Mouse (Mus musculus): ENCODE results near the gene Ston2.
"Not testable (repeated sequence)": the region's sequence is repeated elsewhere in the genome, so short reads cannot be mapped to it uniquely, and the experiment has no call there.

Ston2 gene

DNA sequence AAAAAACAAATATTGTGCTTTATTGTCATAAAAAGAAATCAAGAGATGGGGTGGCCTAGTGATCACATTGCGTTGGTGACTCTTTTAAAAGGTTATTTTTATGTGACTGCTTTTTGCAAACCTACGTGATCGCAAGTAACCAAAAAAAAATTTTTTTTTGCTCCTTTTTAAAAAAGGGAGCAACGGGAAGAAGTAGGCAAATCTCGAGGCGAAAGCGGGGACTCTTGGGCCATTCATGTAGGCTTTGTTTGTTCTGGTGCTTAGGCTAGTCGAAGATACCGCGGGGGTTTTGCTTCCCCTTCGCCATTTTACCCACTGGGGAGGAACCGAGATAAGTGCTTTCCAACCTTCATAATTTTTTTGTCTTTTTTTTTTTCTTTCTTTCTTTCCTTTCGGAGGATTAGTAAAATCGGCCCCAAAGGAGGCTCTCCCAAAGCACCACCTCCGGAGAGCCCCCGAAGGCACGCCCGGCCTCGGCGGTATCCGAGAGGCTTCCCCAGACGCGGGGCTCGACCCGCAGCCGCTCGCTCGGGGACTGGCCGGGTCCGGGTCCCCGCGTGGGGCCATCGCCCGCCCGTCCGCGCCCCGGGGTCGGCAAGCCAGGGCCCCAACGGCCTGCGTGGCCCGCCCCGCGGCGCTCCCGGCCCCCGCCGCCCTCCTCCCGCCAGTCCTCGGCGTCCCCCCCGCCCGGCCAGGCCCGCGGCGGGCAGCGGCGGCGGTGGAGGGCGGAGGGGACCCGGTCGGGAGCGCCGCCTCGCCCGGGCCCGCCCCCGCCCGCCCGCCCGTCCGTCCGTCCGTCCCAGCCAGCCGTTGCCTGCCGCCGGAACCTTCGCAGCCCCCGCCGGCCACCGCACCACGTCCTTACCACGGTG is 199.3 kb downstream of the Ston2 start:
- DNase-seq, result peak; percentile 67

DNA sequence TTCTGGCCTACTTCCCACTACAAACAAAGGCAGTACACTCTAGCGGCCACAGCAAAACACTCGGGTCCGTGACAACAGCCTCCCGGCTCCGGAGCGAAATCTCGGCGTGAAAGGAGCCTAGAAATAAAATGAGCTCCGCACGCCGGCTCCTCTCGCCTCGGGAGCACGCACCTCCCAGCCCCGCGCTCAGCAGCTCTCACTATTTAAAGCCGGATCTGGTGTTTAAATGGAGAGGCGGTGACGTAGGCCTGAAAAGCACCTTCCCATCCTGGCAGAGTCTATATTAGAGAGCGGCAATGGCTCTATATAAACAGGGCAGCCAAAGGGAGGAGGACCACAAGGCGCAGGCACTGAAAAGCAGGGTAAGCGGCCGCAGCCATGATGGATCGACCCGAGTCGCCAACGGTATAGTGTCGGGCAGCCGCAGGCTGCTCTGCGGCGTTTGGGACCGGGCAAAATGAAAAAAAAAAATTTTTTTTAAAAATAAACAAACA is 200.0 kb downstream of the Ston2 start:
- peak; percentile 93 for DNase-seq

DNA sequence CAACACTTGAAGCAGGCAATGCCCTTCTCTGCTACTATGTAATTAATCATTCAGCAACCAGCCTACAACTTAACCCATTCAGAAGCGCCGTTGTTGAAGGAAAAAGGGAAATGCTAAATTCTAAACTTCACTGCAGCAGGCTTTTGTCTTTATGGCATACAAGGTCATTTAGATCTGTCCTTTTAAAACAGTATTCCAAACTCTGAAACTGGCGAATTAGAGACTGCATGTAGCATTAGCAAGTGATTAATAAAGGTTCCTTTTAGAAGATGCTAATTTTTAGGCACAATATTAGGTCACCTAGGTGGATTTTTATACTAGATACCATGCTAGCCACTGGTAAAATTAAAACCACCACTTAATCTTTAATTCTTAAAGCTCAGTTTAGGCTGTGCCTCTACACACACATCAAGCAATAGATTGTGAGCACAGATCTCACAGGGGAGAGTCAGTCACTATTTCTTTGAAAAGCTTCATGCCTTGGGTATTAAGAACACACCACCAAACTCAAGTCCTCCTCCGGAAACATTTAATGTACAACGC is 200.6 kb downstream of the Ston2 start:
- DNase-seq, result no peak

DNA sequence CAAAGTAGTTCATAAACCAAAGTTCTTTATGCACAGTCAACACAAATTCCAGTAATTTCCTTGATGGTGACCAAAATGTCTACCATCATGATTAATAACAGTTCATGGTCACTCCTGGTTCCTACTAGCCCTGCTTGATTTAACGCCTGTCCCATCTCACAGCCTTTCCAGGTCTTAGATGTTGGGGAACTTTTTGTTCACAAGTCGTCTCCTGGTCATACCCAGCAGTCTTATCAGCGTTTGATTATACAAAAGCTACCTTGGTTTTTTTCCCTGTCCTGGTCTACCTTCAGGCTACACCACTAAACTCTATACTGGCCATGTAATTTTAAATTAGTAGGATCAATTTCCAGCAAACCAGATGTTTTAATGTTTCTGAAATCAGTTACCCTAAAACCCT is 201.1 kb downstream of the Ston2 start:
- DNase-seq, result no peak

DNA sequence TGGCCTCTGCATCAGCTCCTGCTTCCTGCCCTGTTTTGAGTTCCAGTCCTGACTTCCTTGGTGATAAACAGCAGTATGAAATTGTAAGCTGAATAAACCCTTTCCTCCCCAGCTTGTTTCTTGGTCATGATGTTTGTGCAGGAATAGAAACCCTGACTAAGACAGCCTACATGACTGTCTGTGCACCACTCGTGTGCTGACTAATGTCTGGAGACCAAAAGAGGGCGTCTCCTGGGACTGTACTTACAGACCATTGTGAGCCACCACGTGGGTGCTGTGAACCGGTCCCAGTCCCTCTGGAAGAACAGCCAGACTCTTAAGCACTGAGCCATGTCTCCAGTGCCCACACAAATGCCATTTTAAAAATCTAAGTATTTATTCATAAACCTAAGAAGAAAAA is 202.4 kb downstream of the Ston2 start:
- not testable (repeated sequence) for DNase-seq

DNA sequence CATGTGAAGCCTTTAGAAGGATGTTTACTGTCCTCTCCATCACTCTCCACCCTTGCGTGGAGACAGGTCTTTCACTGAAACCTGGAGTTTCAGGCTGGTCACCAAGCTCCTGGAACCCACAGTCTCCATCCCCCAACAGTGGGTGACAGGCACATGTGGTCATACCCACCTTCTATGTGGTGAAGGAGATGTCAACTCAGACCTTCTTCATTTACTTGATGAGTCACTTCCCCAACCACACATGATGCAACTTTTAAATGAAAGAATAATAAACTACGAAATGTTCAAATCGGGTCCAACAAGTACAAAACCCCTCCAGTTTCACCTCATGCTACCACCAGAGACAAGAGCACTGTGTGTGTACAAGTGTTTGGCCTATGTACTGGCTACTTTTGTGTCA is 203.0 kb downstream of the Ston2 start:
- DNase-seq, result no peak

DNA sequence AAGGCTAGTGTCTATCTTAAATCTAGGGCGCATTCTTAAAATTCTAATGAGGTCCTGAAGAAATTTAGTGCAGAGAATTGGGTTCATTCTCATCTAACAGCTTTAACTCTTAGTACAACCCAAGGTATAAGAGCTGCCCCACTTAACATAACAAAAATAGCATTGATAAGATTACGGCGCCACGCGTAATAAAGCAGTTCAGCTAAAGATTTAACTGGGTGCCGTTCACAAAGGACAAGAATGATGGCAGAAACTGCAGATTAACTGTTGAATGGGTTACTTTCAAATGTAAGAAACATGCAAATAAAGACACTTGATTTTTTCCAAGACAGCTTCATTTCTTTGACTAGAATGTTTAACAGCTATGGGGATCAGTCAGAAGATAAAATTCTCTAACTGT is 204.8 kb downstream of the Ston2 start:
- no peak for DNase-seq

Measured in thymus, postnatal 14 days (tissue).